Mouse (Mus musculus) embryonic facial prominence, embryonic 12.5 days (tissue): ENCODE data around the gene Tmem259. TPM values are rescaled to one million over a fixed set of nuclear protein-coding genes. Genes with fewer than 3 reads are reported as not detected.

ENCODE experiments used
- ATAC-seq: fragments of 200-750 bp; cut with Nextera tagmentation; 2 replicates; pipeline ENCODE4 v1.8.0; 2017; ENCODE audit not compliant: insufficient number of reproducible peaks, insufficient read depth, low FRiP score, low TSS enrichment
- H3K27ac ChIP-seq: fragments of 300-500 bp; sonication (generic); 2 replicates; pipeline ENCODE4 v1.5.1; 2016; ENCODE audit warnings: mild to moderate bottlenecking
- H3K27me3 ChIP-seq: fragments of 300-500 bp; sonication (generic); 2 replicates; pipeline ENCODE4 v1.6.1; 2016; ENCODE audit warnings: mild to moderate bottlenecking, moderate library complexity
- H3K36me3 ChIP-seq: fragments of 300-500 bp; sonication (generic); 2 replicates; pipeline ENCODE4 v1.6.1; 2016; ENCODE audit warnings: mild to moderate bottlenecking
- H3K4me1 ChIP-seq: fragments of 300-500 bp; sonication (generic); 2 replicates; pipeline ENCODE4 v1.6.1; 2016
- H3K4me2 ChIP-seq: fragments of 300-500 bp; sonication (generic); replicated peaks from 2 replicates; pipeline ENCODE4 v1.6.1; 2016; ENCODE audit warnings: mild to moderate bottlenecking, moderate library complexity
- H3K4me3 ChIP-seq: fragments of 300-500 bp; sonication (generic); 2 replicates; pipeline ENCODE4 v1.5.1; 2016; ENCODE audit warnings: mild to moderate bottlenecking
- H3K9ac ChIP-seq: fragments of 300-500 bp; sonication (generic); 2 replicates; pipeline ENCODE4 v1.6.1; 2016; ENCODE audit warnings: mild to moderate bottlenecking, moderate library complexity
- H3K9me3 ChIP-seq: fragments of 300-500 bp; sonication (generic); 2 replicates; pipeline ENCODE4 v1.6.1; 2016; ENCODE audit warnings: mild to moderate bottlenecking, moderate library complexity
- WGBS: fragments of 180-500 bp; shearing (Covaris S2); methylation state at CpG from one replicate; pipeline ENCODE4 v1.1.7; 2016; 5-methylcytosine and 5-hydroxymethylcytosine counted together
- polyA plus RNA-seq: library from polyadenylated mRNA; unstranded; fragments of >200 nt; fragmentation: Nextera tagmentation; extraction: Ambion mirVana; gene quantifications from 2 replicates; pipeline ENCODE4 v1.2.1, GENCODE M21; 2016

Tmem259 gene
- polyA plus RNA-seq, 1 experiment from 2014 or later, result 24.3 TPM

GRCm38 (mm10) chr10:79958140-79958816, 25.9 kb downstream of the Tmem259 start:
- Histone ChIP-seq H3K27me3 (no peaks in the 10 kb centered on the region), H3K36me3 (peaks cover 20% of the 10 kb centered on the region), H3K4me2 (peak overlapping the region; percentile 27; the same call in 1 of the 2 replicates), H3K4me3 (no peak overlapping the region), H3K9ac (no peak overlapping the region), H3K27ac (peak overlapping the region; percentile 57; the same call in 1 of the 2 replicates), H3K4me1 (peaks cover 16% of the 10 kb centered on the region), H3K9me3 (no peaks in the 10 kb centered on the region)
- 12% methylated on average over 21 of the region's 21 CpGs for WGBS
- ATAC-seq, result no peak

- Histone ChIP-seq H3K4me2 (no peak overlapping the region), H3K36me3 (peaks cover 16% of the 10 kb centered on the region), H3K9me3 (no peaks in the 10 kb centered on the region), H3K4me1 (peaks cover 16% of the 10 kb centered on the region), H3K27ac (no peak overlapping the region), H3K9ac (no peak overlapping the region), H3K4me3 (no peak overlapping the region), H3K27me3 (no peaks in the 10 kb centered on the region)
- ATAC-seq, result no peak
- 19% methylated on average over 4 of the region's 4 CpGs for WGBS
These were observed 27.4 kb downstream of the Tmem259 start for GRCm38 (mm10) chr10:79956643-79957154.

GRCm38 (mm10) chr10:79955691-79956090, 28.4 kb downstream of the Tmem259 start:
- peaks cover 8% of the 10 kb centered on the region for H3K4me1 ChIP-seq
- no peak for ATAC-seq
- no peak overlapping the region for H3K4me3 ChIP-seq
- no peak overlapping the region for H3K4me2 ChIP-seq
- H3K27me3 ChIP-seq, result no peaks in the 10 kb centered on the region
- WGBS, result 73% methylated on average over 9 of the region's 9 CpGs
- peak overlapping the region; percentile 15; the same call in 1 of the 2 replicates for H3K9ac ChIP-seq
- no peaks in the 10 kb centered on the region for H3K9me3 ChIP-seq
- H3K36me3 ChIP-seq, result peaks cover 22% of the 10 kb centered on the region
- H3K27ac ChIP-seq, result no peak overlapping the region

GRCm38 (mm10) chr10:79953946-79954345, 30.2 kb downstream of the Tmem259 start:
- H3K9ac ChIP-seq, result no peak overlapping the region
- H3K4me3 ChIP-seq, result no peak overlapping the region
- H3K4me2 ChIP-seq, result no peak overlapping the region
- H3K4me1 ChIP-seq, result peaks cover 6% of the 10 kb centered on the region; the same call in 1 of the 2 replicates
- no peaks in the 10 kb centered on the region for H3K9me3 ChIP-seq
- no peak for ATAC-seq
- H3K27ac ChIP-seq, result no peak overlapping the region
- peaks cover 39% of the 10 kb centered on the region for H3K36me3 ChIP-seq
- 85% methylated on average over 6 of the region's 6 CpGs for WGBS
- H3K27me3 ChIP-seq, result no peaks in the 10 kb centered on the region

- H3K9me3 ChIP-seq, result no peaks in the 10 kb centered on the region
- H3K27ac ChIP-seq, result no peak overlapping the region
- H3K4me3 ChIP-seq, result no peak overlapping the region
These were observed 33.5 kb downstream of the Tmem259 start for GRCm38 (mm10) chr10:79950661-79951060.

GRCm38 (mm10) chr10:79949873-79950272, 34.3 kb downstream of the Tmem259 start:
- 83% methylated on average over 4 of the region's 4 CpGs for WGBS
- peaks cover 48% of the 10 kb centered on the region for H3K36me3 ChIP-seq

More at GRCm38 (mm10) chr10:79950661-79951060, 33.5 kb downstream of the Tmem259 start:
- Histone ChIP-seq H3K36me3 (peaks cover 48% of the 10 kb centered on the region), H3K27me3 (no peaks in the 10 kb centered on the region), H3K4me1 (peaks cover 19% of the 10 kb centered on the region), H3K9ac (no peak overlapping the region), H3K4me2 (no peak overlapping the region)
- 87% methylated on average over 18 of the region's 18 CpGs for WGBS
- no peak for ATAC-seq

GRCm38 (mm10) chr10:79947502-79947901, 36.6 kb downstream of the Tmem259 start:
- Histone ChIP-seq H3K9ac (no peak overlapping the region), H3K4me3 (no peak overlapping the region), H3K9me3 (no peaks in the 10 kb centered on the region), H3K4me1 (peaks cover 32% of the 10 kb centered on the region), H3K27me3 (no peaks in the 10 kb centered on the region), H3K27ac (0 out of 2 replicates have a peak overlapping the region, but pooled peaks have one; percentile 73), H3K36me3 (peaks cover 39% of the 10 kb centered on the region), H3K4me2 (no peak overlapping the region)
- WGBS, result 65% methylated on average over 6 of the region's 6 CpGs
- ATAC-seq, result no peak

More at GRCm38 (mm10) chr10:79949873-79950272, 34.3 kb downstream of the Tmem259 start:
- Histone ChIP-seq H3K27me3 (no peaks in the 10 kb centered on the region), H3K4me1 (peaks cover 24% of the 10 kb centered on the region), H3K9ac (no peak overlapping the region), H3K9me3 (no peaks in the 10 kb centered on the region), H3K4me3 (no peak overlapping the region), H3K27ac (no peak overlapping the region), H3K4me2 (no peak overlapping the region)
- no peak for ATAC-seq

- Histone ChIP-seq H3K27ac (peak overlapping the region; percentile 73), H3K4me2 (no peak overlapping the region), H3K4me1 (peaks cover 32% of the 10 kb centered on the region), H3K9me3 (no peaks in the 10 kb centered on the region), H3K36me3 (peaks cover 40% of the 10 kb centered on the region), H3K4me3 (0 out of 2 replicates have a peak overlapping the region, but pooled peaks have one; percentile 0), H3K9ac (0 out of 2 replicates have a peak overlapping the region, but pooled peaks have one; percentile 25), H3K27me3 (no peaks in the 10 kb centered on the region)
- no peak for ATAC-seq
- 10% methylated on average over 7 of the region's 7 CpGs for WGBS
These were observed 37.3 kb downstream of the Tmem259 start for GRCm38 (mm10) chr10:79946752-79947322.

GRCm38 (mm10) chr10:79945507-79946234, 38.5 kb downstream of the Tmem259 start:
- Histone ChIP-seq H3K4me1 (peaks cover 32% of the 10 kb centered on the region), H3K27me3 (no peaks in the 10 kb centered on the region), H3K9me3 (no peaks in the 10 kb centered on the region), H3K36me3 (peaks cover 33% of the 10 kb centered on the region), H3K4me3 (no peak overlapping the region), H3K9ac (0 out of 2 replicates have a peak overlapping the region, but pooled peaks have one; percentile 25), H3K4me2 (peak overlapping the region; percentile 10; the same call in 1 of the 2 replicates), H3K27ac (peak overlapping the region; percentile 73)
- 19% methylated on average over 16 of the region's 16 CpGs for WGBS
- ATAC-seq, result no peak

GRCm38 (mm10) chr10:79943471-79943901, 40.6 kb downstream of the Tmem259 start:
- WGBS, result 83% methylated on average over 9 of the region's 9 CpGs
- Histone ChIP-seq H3K27ac (no peak overlapping the region), H3K4me1 (peaks cover 32% of the 10 kb centered on the region), H3K9me3 (no peaks in the 10 kb centered on the region), H3K36me3 (peaks cover 21% of the 10 kb centered on the region), H3K27me3 (no peaks in the 10 kb centered on the region), H3K4me3 (no peak overlapping the region), H3K4me2 (no peak overlapping the region), H3K9ac (no peak overlapping the region)
- no peak for ATAC-seq

- H3K4me3 ChIP-seq, result no peak overlapping the region
- no peaks in the 10 kb centered on the region for H3K27me3 ChIP-seq
- no peak overlapping the region for H3K9ac ChIP-seq
- H3K4me2 ChIP-seq, result no peak overlapping the region
- 80% methylated on average over 1 of the region's 1 CpGs for WGBS
- ATAC-seq, result no peak
- H3K9me3 ChIP-seq, result no peaks in the 10 kb centered on the region
- peaks cover 22% of the 10 kb centered on the region; the same call in 1 of the 2 replicates for H3K36me3 ChIP-seq
- peaks cover 32% of the 10 kb centered on the region for H3K4me1 ChIP-seq
- no peak overlapping the region for H3K27ac ChIP-seq
These were observed 41.1 kb downstream of the Tmem259 start for GRCm38 (mm10) chr10:79942988-79943387.
